Mouse (Mus musculus) ES-E14 (cell line): ENCODE measurements around the gene Fam83f.

ENCODE experiments used
- CHD2 ChIP-seq: IDR thresholded peaks from 2 replicates; pipeline ENCODE4 v1.6.1; 2014; ENCODE audit warnings: mild to moderate bottlenecking, low read depth, low read length, inconsistent platforms
- HCFC1 ChIP-seq: IDR thresholded peaks from 2 replicates; pipeline ENCODE4 v1.6.1; 2012; ENCODE audit warnings: low read length, inconsistent platforms, borderline replicate concordance; ENCODE audit not compliant: insufficient read depth
- MAFK ChIP-seq: IDR thresholded peaks from 2 replicates; pipeline ENCODE4 v1.6.1; 2014; ENCODE audit warnings: mild to moderate bottlenecking, low read depth, low read length, inconsistent platforms; ENCODE audit not compliant: insufficient read depth
- ZNF384 ChIP-seq: IDR thresholded peaks from 2 replicates; pipeline ENCODE4 v1.6.1; 2012; ENCODE audit warnings: low read depth, low read length, inconsistent platforms

GRCm38 (mm10) chr15:80721861-80722260 lies 50.2 kb downstream of the Fam83f start:
- no peak for TF ChIP-seq CHD2
- no peak for TF ChIP-seq HCFC1
- TF ChIP-seq ZNF384, result no peak
- TF ChIP-seq MAFK, result no peak
